Mouse (Mus musculus) ES-E14 (cell line): ENCODE data around the gene Pkd2.
A peak's percentile ranks its signal among the peaks of the same experiment; 100 is the strongest.

ENCODE experiments used
- CHD2 ChIP-seq: IDR thresholded peaks from 2 replicates; pipeline ENCODE4 v1.6.1; 2014; ENCODE audit warnings: mild to moderate bottlenecking, low read depth, low read length, inconsistent platforms
- HCFC1 ChIP-seq: IDR thresholded peaks from 2 replicates; pipeline ENCODE4 v1.6.1; 2012; ENCODE audit warnings: low read length, inconsistent platforms, borderline replicate concordance; ENCODE audit not compliant: insufficient read depth
- MAFK ChIP-seq: IDR thresholded peaks from 2 replicates; pipeline ENCODE4 v1.6.1; 2014; ENCODE audit warnings: mild to moderate bottlenecking, low read depth, low read length, inconsistent platforms; ENCODE audit not compliant: insufficient read depth
- ZC3H11A ChIP-seq: IDR thresholded peaks from 2 replicates; pipeline ENCODE4 v1.6.1; 2012; ENCODE audit warnings: low read depth, mild to moderate bottlenecking, inconsistent platforms, low read length, borderline replicate concordance
- ZNF384 ChIP-seq: IDR thresholded peaks from 2 replicates; pipeline ENCODE4 v1.6.1; 2012; ENCODE audit warnings: low read depth, low read length, inconsistent platforms

DNA sequence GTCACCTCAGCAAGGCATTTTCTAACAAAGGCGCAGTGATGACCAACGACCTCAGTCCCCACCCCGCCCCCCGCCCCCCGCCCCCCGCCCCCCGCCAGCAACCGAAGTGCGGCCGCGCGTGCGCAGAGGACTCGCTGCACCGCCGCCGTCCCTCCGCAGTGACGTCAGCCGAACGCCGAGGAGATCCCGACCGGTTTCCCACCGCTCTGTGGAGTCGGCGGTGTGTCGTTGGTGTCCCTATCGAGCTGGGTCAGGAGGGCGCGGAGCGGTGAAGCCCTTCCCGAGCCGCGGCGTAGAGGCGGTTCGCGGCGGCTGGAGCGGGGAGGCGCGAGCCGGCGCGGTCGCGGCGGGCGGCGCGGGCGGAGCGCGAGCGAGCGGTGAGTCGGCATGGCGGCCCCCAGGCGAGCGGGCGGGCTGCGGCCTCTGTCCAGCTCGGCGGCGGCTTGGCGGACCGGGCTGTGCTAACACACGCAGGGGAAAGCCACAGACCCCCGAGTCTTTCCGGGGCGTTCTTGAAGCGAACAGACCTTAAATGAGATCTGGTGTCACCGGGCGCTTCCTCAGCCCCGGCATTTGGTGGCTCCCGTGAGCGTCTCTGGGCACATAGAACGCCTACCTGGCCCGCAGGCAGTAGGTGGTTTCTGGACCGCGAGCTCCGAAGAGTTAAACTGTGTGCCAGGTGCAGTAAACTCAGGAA is 49.1 kb downstream of the Pkd2 start, which contains the start of gene BC005561:
- TF ChIP-seq ZNF384 (no peak), CHD2 (no peak), ZC3H11A (no peak), HCFC1 (peak; percentile 57; the same call in 1 of the 2 replicates), MAFK (no peak)
